Mouse (Mus musculus) myocyte (in vitro differentiated cells): ENCODE results near the gene Aox3.

ENCODE experiments used
- POLR2A ChIP-seq: IDR thresholded peaks from one replicate; pipeline ENCODE4 v1.6.1; 2011; ENCODE audit warnings: low read depth, mild to moderate bottlenecking, control low read depth, moderate library complexity; ENCODE audit not compliant: insufficient read length
- REST ChIP-seq: IDR thresholded peaks from one replicate; pipeline ENCODE4 v1.6.1; 2011; ENCODE audit warnings: mild to moderate bottlenecking, control low read depth, moderate library complexity; ENCODE audit not compliant: insufficient read depth, insufficient read length

DNA sequence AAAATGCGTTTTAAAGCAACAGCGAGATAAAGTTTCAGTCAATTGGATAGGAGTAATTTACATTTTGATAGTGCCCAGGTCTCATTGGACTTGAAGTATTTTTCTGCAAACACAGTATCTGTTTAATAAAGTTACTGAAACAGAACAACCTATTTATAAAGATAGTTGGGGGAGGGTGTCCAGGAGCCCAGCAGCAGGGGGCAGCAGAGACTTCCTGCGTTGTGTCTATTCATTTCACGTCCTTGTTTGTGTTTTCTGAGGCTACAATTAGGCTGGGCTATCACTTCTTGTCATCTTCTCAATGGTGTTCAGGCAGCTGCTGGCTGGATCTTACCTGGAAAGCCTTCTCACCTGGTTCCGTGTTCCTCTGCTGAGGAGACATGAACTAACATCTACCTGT lies 43.8 kb downstream of the Aox3 start:
- TF ChIP-seq REST (no peak), POLR2A (no peak)
